Mouse (Mus musculus): ENCODE measurements around the gene Mmp15.

GRCm38 (mm10) chr8:95315350-95315749 lies 36.7 kb upstream of the Mmp15 start:
- no peak for TF ChIP-seq CTCF (IDR thresholded peaks at IDR 0.05; ENCODE audit: borderline replicate concordance, extremely low read depth, insufficient read depth, insufficient read length)
- TF ChIP-seq POLR2A (IDR thresholded peaks at IDR 0.05; ENCODE audit: borderline replicate concordance, extremely low read depth, insufficient read depth, insufficient read length, poor library complexity, severe bottlenecking) = no peak

All from brain, embryonic 14.5 days (tissue).